Mouse (Mus musculus) intestine, embryonic 15.5 days (tissue): ENCODE data around the gene Hipk2. TPM values are rescaled to one million over a fixed set of nuclear protein-coding genes. Genes with fewer than 3 reads are reported as not detected.
A peak's percentile ranks its signal among the peaks of the same experiment; 100 is the strongest.

Experiments
- ATAC-seq: fragments of 200-750 bp; cut with Nextera tagmentation; 2 replicates; pipeline ENCODE4 v1.8.0; 2017; ENCODE audit warnings: moderate TSS enrichment, moderate library complexity
- H3K27ac ChIP-seq: fragments of 300-500 bp; sonication (generic); 2 replicates; pipeline ENCODE4 v1.5.1; 2015; ENCODE audit warnings: mild to moderate bottlenecking, inconsistent platforms
- H3K27me3 ChIP-seq: fragments of 300-500 bp; sonication (generic); replicated peaks from 2 replicates; pipeline ENCODE4 v1.6.1; 2015; ENCODE audit warnings: inconsistent platforms
- H3K36me3 ChIP-seq: fragments of 300-500 bp; sonication (generic); 2 replicates; pipeline ENCODE4 v1.6.1; 2015; ENCODE audit warnings: inconsistent platforms
- H3K4me1 ChIP-seq: fragments of 300-500 bp; sonication (generic); replicated peaks from 2 replicates; pipeline ENCODE4 v1.6.1; 2015; ENCODE audit warnings: inconsistent platforms
- H3K4me2 ChIP-seq: fragments of 300-500 bp; sonication (generic); replicated peaks from 2 replicates; pipeline ENCODE4 v1.6.1; 2015; ENCODE audit warnings: mild to moderate bottlenecking, inconsistent platforms
- H3K4me3 ChIP-seq: fragments of 300-500 bp; sonication (generic); replicated peaks from 2 replicates; pipeline ENCODE4 v1.5.1; 2015; ENCODE audit warnings: inconsistent platforms
- H3K9ac ChIP-seq: fragments of 300-500 bp; sonication (generic); 2 replicates; pipeline ENCODE4 v1.6.1; 2015; ENCODE audit warnings: inconsistent platforms
- H3K9me3 ChIP-seq: fragments of 300-500 bp; sonication (generic); 2 replicates; pipeline ENCODE4 v1.6.1; 2016; ENCODE audit warnings: inconsistent platforms
- WGBS: fragments of 180-500 bp; shearing (Covaris S2); methylation state at CpG from one replicate; pipeline ENCODE4 v1.1.7; 2015; 5-methylcytosine and 5-hydroxymethylcytosine counted together
- polyA plus RNA-seq: library from polyadenylated mRNA; unstranded; fragments of >200 nt; fragmentation: Nextera tagmentation; extraction: Ambion mirVana; gene quantifications from 2 replicates; pipeline ENCODE4 v1.2.1, GENCODE M21; 2015

Hipk2 gene
- polyA plus RNA-seq, 1 experiment from 2014 or later, result 20.2 TPM

- Histone ChIP-seq H3K9ac (no peak overlapping the region), H3K4me3 (no peak overlapping the region), H3K4me2 (no peak overlapping the region), H3K4me1 (no peaks in the 10 kb centered on the region), H3K27me3 (no peaks in the 10 kb centered on the region), H3K9me3 (no peaks in the 10 kb centered on the region), H3K36me3 (no peaks in the 10 kb centered on the region), H3K27ac (no peak overlapping the region)
- 77% methylated on average over 3 of the region's 3 CpGs for WGBS
- no peak for ATAC-seq
These were observed 78.4 kb downstream of the Hipk2 start for GRCm38 (mm10) chr6:38797548-38797947.

DNA sequence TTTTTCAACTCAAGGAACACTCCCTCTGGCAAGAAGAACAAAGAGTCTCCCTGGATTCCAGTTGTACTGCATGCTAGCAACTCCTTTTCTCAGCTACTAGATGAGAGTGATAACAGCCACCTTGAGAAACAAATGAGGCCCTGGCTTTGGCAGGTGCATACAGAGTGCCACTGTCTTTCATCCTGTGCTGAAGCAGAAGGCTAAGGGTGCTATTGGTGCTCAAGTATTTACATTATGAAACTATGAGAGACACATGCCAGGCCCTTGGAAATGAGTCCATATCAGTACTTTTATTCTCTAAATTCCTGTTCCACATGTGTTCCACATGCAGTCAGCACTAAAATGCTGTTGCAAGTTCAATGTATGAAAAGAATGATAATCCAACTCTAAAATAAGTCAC, 79.0 kb downstream of the Hipk2 start:
- H3K9ac ChIP-seq, result no peak overlapping the region

GRCm38 (mm10) chr6:38796388-38796787, 79.6 kb downstream of the Hipk2 start:
- H3K36me3 ChIP-seq, result no peaks in the 10 kb centered on the region
- H3K4me1 ChIP-seq, result no peaks in the 10 kb centered on the region
- no peak overlapping the region for H3K4me2 ChIP-seq
- no peak overlapping the region for H3K27ac ChIP-seq
- H3K9ac ChIP-seq, result no peak overlapping the region
- 81% methylated on average over 1 of the region's 1 CpGs for WGBS
- H3K9me3 ChIP-seq, result no peaks in the 10 kb centered on the region
- H3K4me3 ChIP-seq, result no peak overlapping the region
- H3K27me3 ChIP-seq, result no peaks in the 10 kb centered on the region
- ATAC-seq, result no peak

More for the DNA sequence above, 79.0 kb downstream of the Hipk2 start:
- Histone ChIP-seq H3K27me3 (no peaks in the 10 kb centered on the region), H3K9me3 (no peaks in the 10 kb centered on the region), H3K4me1 (no peaks in the 10 kb centered on the region), H3K27ac (no peak overlapping the region), H3K4me2 (no peak overlapping the region), H3K4me3 (no peak overlapping the region), H3K36me3 (no peaks in the 10 kb centered on the region)
- no peak for ATAC-seq

DNA sequence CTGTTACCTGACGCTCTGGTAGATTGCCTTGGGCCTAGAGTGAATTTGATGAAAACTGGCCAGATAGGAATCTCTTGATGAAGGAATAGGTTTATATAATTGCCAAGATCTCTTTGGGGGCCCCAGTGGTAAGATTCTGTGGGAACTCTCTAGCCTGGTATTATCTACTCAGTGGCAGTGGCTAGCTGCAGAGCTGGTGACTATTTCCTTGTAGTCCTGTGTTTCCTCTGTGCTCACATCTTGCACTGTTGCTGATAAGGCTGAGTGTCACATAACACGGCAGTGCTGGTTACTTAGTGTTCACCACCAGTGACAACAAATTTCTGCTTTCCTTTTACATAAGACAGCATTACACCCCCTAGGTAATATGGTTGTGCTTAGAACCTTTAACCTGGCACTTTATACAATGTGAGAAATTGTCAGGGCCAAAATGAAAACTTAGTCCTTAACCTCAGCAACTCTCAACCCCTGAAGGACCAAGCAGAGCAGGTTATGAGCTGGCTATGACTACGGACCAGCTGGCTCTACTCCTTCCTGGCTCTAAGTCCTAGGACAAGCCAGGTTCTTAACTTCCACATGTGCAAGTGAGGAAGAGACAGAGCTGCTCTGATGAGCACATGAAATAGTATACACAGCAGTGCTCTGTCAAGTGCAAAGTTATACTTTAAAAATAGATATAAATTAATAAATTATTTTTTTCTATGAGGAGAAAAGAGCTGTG, 80.7 kb downstream of the Hipk2 start:
- ATAC-seq, result no peak

DNA sequence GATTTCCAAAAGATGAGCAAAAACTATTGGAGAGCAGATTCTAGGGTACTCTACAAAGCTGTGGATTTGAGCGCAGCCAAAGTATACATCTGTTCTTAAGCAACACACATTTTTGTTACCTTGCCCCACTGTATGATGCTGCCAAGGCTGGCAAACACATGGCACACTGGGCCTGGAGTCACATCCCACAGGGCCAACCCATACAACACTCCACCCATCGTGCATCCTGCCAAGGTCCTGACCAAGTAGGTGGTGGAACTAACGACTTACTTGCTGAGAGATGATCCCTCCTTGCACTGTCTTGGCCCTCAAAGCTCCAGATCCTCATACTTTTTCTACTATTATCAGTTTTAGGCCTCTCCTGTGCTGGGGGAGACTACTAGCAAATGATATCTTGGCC, 83.0 kb downstream of the Hipk2 start:
- H3K4me2 ChIP-seq, result no peak overlapping the region
- no peaks in the 10 kb centered on the region for H3K27me3 ChIP-seq
- no peak overlapping the region for H3K9ac ChIP-seq
- no peak for ATAC-seq
- WGBS, result 84% methylated on average over 3 of the region's 3 CpGs
- no peaks in the 10 kb centered on the region for H3K9me3 ChIP-seq
- H3K4me1 ChIP-seq, result 0 out of 2 replicates have a peak, but pooled peaks cover 3% of the 10 kb centered on the region
- no peak overlapping the region for H3K4me3 ChIP-seq
- no peak overlapping the region for H3K27ac ChIP-seq
- no peaks in the 10 kb centered on the region for H3K36me3 ChIP-seq

More for the DNA sequence above, 80.7 kb downstream of the Hipk2 start:
- H3K4me3 ChIP-seq, result no peak overlapping the region
- H3K4me1 ChIP-seq, result no peaks in the 10 kb centered on the region
- H3K36me3 ChIP-seq, result no peaks in the 10 kb centered on the region
- H3K4me2 ChIP-seq, result no peak overlapping the region
- no peaks in the 10 kb centered on the region for H3K27me3 ChIP-seq
- no peak overlapping the region for H3K9ac ChIP-seq
- WGBS, result 86% methylated on average over 3 of the region's 3 CpGs
- no peak overlapping the region for H3K27ac ChIP-seq
- H3K9me3 ChIP-seq, result no peaks in the 10 kb centered on the region

DNA sequence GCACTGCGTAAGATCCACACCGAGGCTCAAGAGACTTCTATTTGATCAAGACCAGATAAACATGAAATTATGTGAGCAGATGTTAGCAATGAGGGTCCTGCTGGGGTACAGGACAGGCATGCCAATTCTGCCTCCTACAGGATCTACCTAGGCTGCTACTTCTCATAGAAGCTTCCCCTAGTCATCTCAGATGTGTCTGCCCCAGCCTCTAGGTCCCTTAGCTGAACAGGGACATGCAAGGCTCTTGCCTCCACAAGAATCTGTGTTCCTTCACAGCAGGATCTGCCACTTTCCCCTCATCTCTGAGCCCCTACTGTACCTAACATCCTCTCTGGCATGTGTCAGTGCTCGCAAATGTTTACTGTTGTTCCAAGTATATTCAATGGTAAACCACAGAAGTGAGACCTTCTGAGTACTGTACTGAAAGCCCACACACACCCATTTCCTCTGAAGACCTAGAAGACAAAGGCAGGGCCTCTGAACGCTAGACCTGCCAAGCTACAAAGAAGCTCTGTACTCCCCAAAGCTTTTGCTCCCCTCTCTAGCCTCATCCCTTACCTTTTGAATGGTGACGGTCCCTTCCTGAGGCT, 86.6 kb downstream of the Hipk2 start:
- Histone ChIP-seq H3K27ac (no peak overlapping the region), H3K4me1 (peaks cover 12% of the 10 kb centered on the region), H3K9ac (no peak overlapping the region), H3K9me3 (no peaks in the 10 kb centered on the region), H3K36me3 (no peaks in the 10 kb centered on the region), H3K4me3 (no peak overlapping the region), H3K27me3 (no peaks in the 10 kb centered on the region), H3K4me2 (no peak overlapping the region)
- WGBS, result 81% methylated on average over 5 of the region's 5 CpGs
- no peak for ATAC-seq

DNA sequence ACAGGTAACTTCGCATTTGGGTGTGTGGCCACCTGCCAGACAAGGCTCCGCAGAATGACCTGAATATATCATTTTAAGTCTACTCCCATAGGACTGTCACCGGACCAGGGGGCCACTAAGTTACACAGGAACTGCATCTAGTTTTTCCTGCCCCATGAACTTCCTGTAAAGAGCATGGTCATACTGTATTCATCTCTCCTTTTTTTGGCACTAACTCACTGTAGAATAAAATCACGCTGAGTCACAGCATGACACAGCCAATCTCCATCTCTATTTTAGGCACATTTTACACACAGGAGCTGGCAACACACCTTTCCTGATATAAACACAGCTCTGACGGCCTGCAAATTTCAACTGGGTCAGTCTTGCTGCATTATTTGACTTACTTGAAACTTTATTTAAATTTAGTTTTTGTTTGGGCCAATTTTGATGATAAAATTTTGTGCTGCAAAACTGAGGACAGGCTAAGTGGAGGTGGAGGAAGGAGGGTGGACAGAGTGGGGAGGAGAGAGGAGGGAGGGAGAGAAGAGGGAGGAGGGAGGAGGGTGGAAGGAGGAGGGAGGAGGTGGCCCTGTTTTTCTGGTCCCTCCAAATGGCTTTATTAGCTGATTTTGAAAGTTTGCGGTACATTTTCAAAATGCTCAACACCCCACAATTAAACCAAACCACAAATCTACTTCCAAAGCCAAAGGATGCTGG, 88.0 kb downstream of the Hipk2 start:
- no peaks in the 10 kb centered on the region for H3K36me3 ChIP-seq
- no peaks in the 10 kb centered on the region for H3K9me3 ChIP-seq
- no peak overlapping the region for H3K4me2 ChIP-seq
- no peaks in the 10 kb centered on the region for H3K27me3 ChIP-seq
- no peak overlapping the region for H3K4me3 ChIP-seq
- H3K4me1 ChIP-seq, result peaks cover 12% of the 10 kb centered on the region
- H3K9ac ChIP-seq, result no peak overlapping the region
- WGBS, result 76% methylated on average over 6 of the region's 6 CpGs
- H3K27ac ChIP-seq, result no peak overlapping the region
- ATAC-seq, result no peak

DNA sequence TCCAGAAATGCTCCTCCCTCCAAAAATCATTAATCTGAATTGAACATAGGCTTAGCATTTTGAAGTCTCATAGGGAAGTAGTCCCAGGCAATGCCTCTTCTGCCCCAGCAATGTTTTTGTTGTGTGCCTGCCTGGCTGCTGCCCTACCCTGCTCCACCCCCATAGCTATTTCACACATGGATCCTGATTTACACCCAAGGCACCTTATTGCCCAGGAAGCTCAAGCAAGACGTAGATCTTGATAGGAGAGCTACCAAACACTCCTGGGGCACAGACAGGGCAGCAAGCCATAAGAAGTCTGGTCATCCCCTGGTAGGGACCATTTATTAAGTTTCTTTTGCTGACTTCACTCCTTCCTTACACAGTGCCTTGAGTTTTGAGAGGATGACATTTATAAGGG, 88.8 kb downstream of the Hipk2 start:
- peak; percentile 49; the same call in 1 of the 2 replicates for ATAC-seq
- no peaks in the 10 kb centered on the region for H3K27me3 ChIP-seq
- no peak overlapping the region for H3K9ac ChIP-seq
- peaks cover 12% of the 10 kb centered on the region for H3K4me1 ChIP-seq
- no peaks in the 10 kb centered on the region for H3K9me3 ChIP-seq
- H3K4me2 ChIP-seq, result no peak overlapping the region
- 19% methylated on average over 1 of the region's 1 CpGs for WGBS
- H3K4me3 ChIP-seq, result no peak overlapping the region
- no peak overlapping the region for H3K27ac ChIP-seq
- no peaks in the 10 kb centered on the region for H3K36me3 ChIP-seq

GRCm38 (mm10) chr6:38785747-38786146, 90.2 kb downstream of the Hipk2 start:
- no peak for ATAC-seq
- H3K27ac ChIP-seq, result no peak overlapping the region
- H3K9me3 ChIP-seq, result no peaks in the 10 kb centered on the region
- 56% methylated on average over 1 of the region's 1 CpGs for WGBS
- no peaks in the 10 kb centered on the region for H3K27me3 ChIP-seq
- H3K4me1 ChIP-seq, result peaks cover 12% of the 10 kb centered on the region
- H3K4me3 ChIP-seq, result no peak overlapping the region
- no peak overlapping the region for H3K9ac ChIP-seq
- no peak overlapping the region for H3K4me2 ChIP-seq
- H3K36me3 ChIP-seq, result no peaks in the 10 kb centered on the region

DNA sequence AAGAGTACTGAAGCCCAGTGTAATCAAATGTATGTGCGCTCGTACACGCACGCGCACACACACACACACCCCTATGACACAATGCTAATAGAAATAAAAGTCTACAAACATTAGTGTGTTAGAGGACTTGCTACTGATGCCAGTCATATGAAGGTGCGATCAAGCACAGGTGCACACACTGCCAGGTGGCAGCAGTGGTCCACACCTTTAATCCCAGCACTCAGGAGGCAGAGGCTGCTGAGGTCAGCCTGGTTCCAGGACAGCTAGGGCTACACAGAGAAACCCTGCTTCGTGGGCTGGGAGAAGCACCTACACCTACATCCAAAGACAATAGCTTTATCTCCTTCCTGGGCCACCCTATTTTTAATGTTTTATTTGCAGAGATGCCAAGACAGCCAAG, 96.6 kb downstream of the Hipk2 start:
- H3K4me3 ChIP-seq, result no peak overlapping the region
- H3K4me2 ChIP-seq, result no peak overlapping the region
- 88% methylated on average over 7 of the region's 7 CpGs for WGBS
- H3K36me3 ChIP-seq, result no peaks in the 10 kb centered on the region
- ATAC-seq, result no peak
- no peak overlapping the region for H3K9ac ChIP-seq
- H3K4me1 ChIP-seq, result 0 out of 2 replicates have a peak, but pooled peaks cover 2% of the 10 kb centered on the region
- H3K27ac ChIP-seq, result no peak overlapping the region
- H3K27me3 ChIP-seq, result no peaks in the 10 kb centered on the region
- H3K9me3 ChIP-seq, result no peaks in the 10 kb centered on the region

DNA sequence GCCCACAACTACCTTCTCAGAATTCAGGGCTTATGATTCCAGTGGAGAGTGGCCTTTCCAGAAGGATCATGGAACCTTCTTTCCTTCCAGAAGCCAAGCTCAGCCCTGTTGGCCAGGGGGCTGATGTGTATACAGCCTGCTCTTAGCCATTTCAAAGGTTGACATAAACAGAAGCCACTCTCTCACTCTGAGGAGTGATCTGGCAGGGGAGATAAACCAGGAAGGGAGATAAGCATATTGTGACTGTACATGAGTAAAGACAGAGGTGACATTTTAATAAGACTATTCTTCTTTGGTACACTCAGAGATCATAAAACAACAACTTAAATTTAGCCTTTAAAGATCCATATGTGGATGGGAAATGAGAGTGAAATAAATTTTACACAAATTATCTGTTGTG, 97.1 kb downstream of the Hipk2 start:
- peak; percentile 58; the same call in 1 of the 2 replicates for ATAC-seq

GRCm38 (mm10) chr6:38776000-38776584, 99.9 kb downstream of the Hipk2 start:
- no peak overlapping the region for H3K4me2 ChIP-seq
- peaks cover 9% of the 10 kb centered on the region for H3K4me1 ChIP-seq
- H3K36me3 ChIP-seq, result no peaks in the 10 kb centered on the region
- H3K9me3 ChIP-seq, result no peaks in the 10 kb centered on the region
- no peak overlapping the region for H3K27ac ChIP-seq
- no peak for ATAC-seq
- H3K9ac ChIP-seq, result no peak overlapping the region
- WGBS, result 68% methylated on average over 2 of the region's 2 CpGs
- no peaks in the 10 kb centered on the region for H3K27me3 ChIP-seq
- H3K4me3 ChIP-seq, result no peak overlapping the region

More for the DNA sequence above, 97.1 kb downstream of the Hipk2 start:
- Histone ChIP-seq H3K4me2 (no peak overlapping the region), H3K27ac (no peak overlapping the region), H3K9me3 (no peaks in the 10 kb centered on the region), H3K4me1 (0 out of 2 replicates have a peak, but pooled peaks cover 2% of the 10 kb centered on the region), H3K9ac (no peak overlapping the region), H3K36me3 (no peaks in the 10 kb centered on the region), H3K27me3 (no peaks in the 10 kb centered on the region), H3K4me3 (no peak overlapping the region)
